Mouse (Mus musculus): ENCODE measurements around the gene Usp10. TPM values are rescaled to one million over a fixed set of nuclear protein-coding genes. Genes with fewer than 3 reads are reported as not detected.

Usp10 gene
- total and polyA plus RNA-seq, 3 experiments = 227 to 398 (median 263) TPM

Other genes with a start within 250 kb of the Usp10 start
- not detected in 2 replicates for gene Wfdc1, start 244.0 kb upstream of the Usp10 start, total RNA-seq (2012; rRNA removed)
- gene Wfdc1, start 244.0 kb upstream of the Usp10 start, polyA plus RNA-seq (2012; ENCODE audit: insufficient read depth in 1 of 2, insufficient read length in 2 of 2, low read depth in 1 of 2, low replicate concordance in 2 of 2, missing spikeins in 1 of 2) = not detected
- gene Atp2c2, start 210.4 kb upstream of the Usp10 start, total RNA-seq (2012; rRNA removed) = 0.27 and 0.33 TPM in 2 replicates
- gene Atp2c2, start 210.4 kb upstream of the Usp10 start, polyA plus RNA-seq (2012; ENCODE audit: insufficient read depth in 1 of 2, insufficient read length in 2 of 2, low read depth in 1 of 2, low replicate concordance in 2 of 2, missing spikeins in 1 of 2) = under 1 TPM in 1 of 2 experiments, not detected in 1; 0.58 TPM
- 13.4 and 16.4 TPM in 2 replicates for gene Tldc1, start 131.9 kb upstream of the Usp10 start, total RNA-seq (2012; rRNA removed)
- gene Tldc1, start 131.9 kb upstream of the Usp10 start, polyA plus RNA-seq (2012; ENCODE audit: insufficient read depth in 1 of 2, insufficient read length in 2 of 2, low read depth in 1 of 2, low replicate concordance in 2 of 2, missing spikeins in 1 of 2) = 10 to 100 TPM in 1 of 2 experiments, not detected in 1; 16.1 TPM
- gene Cotl1, start 69.8 kb upstream of the Usp10 start, total RNA-seq (2012; rRNA removed) = 60.5 and 70.3 TPM in 2 replicates
- gene Cotl1, start 69.8 kb upstream of the Usp10 start, polyA plus RNA-seq (2012; ENCODE audit: insufficient read depth in 1 of 2, insufficient read length in 2 of 2, low read depth in 1 of 2, low replicate concordance in 2 of 2, missing spikeins in 1 of 2) = 100 to 1,000 TPM in 1 of 2 experiments, not detected in 1; 114 TPM
- 4.5 and 4.6 TPM in 2 replicates for gene Klhl36, start 48.1 kb upstream of the Usp10 start, total RNA-seq (2012; rRNA removed)
- 1 to 10 TPM in 1 of 2 experiments, not detected in 1; 6.6 TPM for gene Klhl36, start 48.1 kb upstream of the Usp10 start, polyA plus RNA-seq (2012; ENCODE audit: insufficient read depth in 1 of 2, insufficient read length in 2 of 2, low read depth in 1 of 2, low replicate concordance in 2 of 2, missing spikeins in 1 of 2)
- gene Gm20388, start 481 bp downstream of the Usp10 start, total RNA-seq (2012; rRNA removed) = 8.1 and 11.1 TPM in 2 replicates
- 10 to 100 TPM in 1 of 2 experiments, not detected in 1; 17.8 TPM for gene Gm20388, start 481 bp downstream of the Usp10 start, polyA plus RNA-seq (2012; ENCODE audit: insufficient read depth in 1 of 2, insufficient read length in 2 of 2, low read depth in 1 of 2, low replicate concordance in 2 of 2, missing spikeins in 1 of 2)
- 1.5 and 2.2 TPM in 2 replicates for gene Crispld2, start 82.1 kb downstream of the Usp10 start, total RNA-seq (2012; rRNA removed)
- gene Crispld2, start 82.1 kb downstream of the Usp10 start, polyA plus RNA-seq (2012; ENCODE audit: insufficient read depth in 1 of 2, insufficient read length in 2 of 2, low read depth in 1 of 2, low replicate concordance in 2 of 2, missing spikeins in 1 of 2) = 1 to 10 TPM in 1 of 2 experiments, not detected in 1; 1.7 TPM
- 36.5 and 54.4 TPM in 2 replicates for gene Zdhhc7, start 191.1 kb downstream of the Usp10 start, total RNA-seq (2012; rRNA removed)
- gene Zdhhc7, start 191.1 kb downstream of the Usp10 start, polyA plus RNA-seq (2012; ENCODE audit: insufficient read depth in 1 of 2, insufficient read length in 2 of 2, low read depth in 1 of 2, low replicate concordance in 2 of 2, missing spikeins in 1 of 2) = 100 to 1,000 TPM in 1 of 2 experiments, 10 to 100 TPM in 1; 51.0 to 126 TPM
- gene 6430548M08Rik, start 203.8 kb downstream of the Usp10 start, total RNA-seq (2012; rRNA removed) = 0.69 and 0.96 TPM in 2 replicates
- 1 to 10 TPM in 1 of 2 experiments, not detected in 1; 1.9 TPM for gene 6430548M08Rik, start 203.8 kb downstream of the Usp10 start, polyA plus RNA-seq (2012; ENCODE audit: insufficient read depth in 1 of 2, insufficient read length in 2 of 2, low read depth in 1 of 2, low replicate concordance in 2 of 2, missing spikeins in 1 of 2)